ENCODE assay signal across 9 mouse cellular contexts in genomic region chr19:41850719-41851543, GRCm38 (mm10). TPM values are rescaled to one million over a fixed set of nuclear protein-coding genes. Genes with fewer than 3 reads are reported as not detected.
DNase-seq lines count a peak whose midpoint lies in the region; ATAC-seq and TF ChIP-seq lines count a peak whose summit lies in the region.
"Had no signal": no experiment of that assay in that cellular context is flagged by ENCODE, and none has a peak within 500 bp of the region (broad histone marks: within the 10 kb centered on the region; RNA-seq: fewer than 3 reads in every experiment).

No protein-coding gene starts in this region.

- ATAC-seq in heart, embryonic 11.5 days (replicated peaks; ENCODE audit: insufficient number of reproducible peaks, low FRiP score, low TSS enrichment), result no peak
- no peak for ATAC-seq in hindbrain, embryonic 12.5 days (ENCODE audit: low FRiP score)
- ATAC-seq in midbrain, postnatal 0 days (ENCODE audit: low FRiP score), result no peak

- TF ChIP-seq CTCF in brain, embryonic 14.5 days (IDR thresholded peaks at IDR 0.05; ENCODE audit: borderline replicate concordance, extremely low read depth, insufficient read depth, insufficient read length), result no peak
- TF ChIP-seq CTCF in midbrain, postnatal 0 days (IDR thresholded peaks at IDR 0.05), result no peak

- intact Hi-C loops in left cerebral cortex, postnatal 10 days (cut with DNase I), result no loop called here

- peaks cover 6% of the 10 kb centered on the region for H3K4me1 ChIP-seq in heart, embryonic 11.5 days (ENCODE audit: control insufficient read depth, insufficient read depth, low read length)
- peaks cover 34% of the 10 kb centered on the region for H3K4me1 ChIP-seq in hindbrain, embryonic 12.5 days
- no peaks in the 10 kb centered on the region for H3K4me1 ChIP-seq in midbrain, postnatal 0 days (ENCODE audit: insufficient read depth, low read length)

- no peaks in the 10 kb centered on the region for H3K9me3 ChIP-seq in heart, embryonic 11.5 days (replicated peaks; ENCODE audit: control insufficient read depth, low read length)
- H3K9me3 ChIP-seq in hindbrain, embryonic 12.5 days (replicated peaks), result no peaks in the 10 kb centered on the region
- no peaks in the 10 kb centered on the region for H3K9me3 ChIP-seq in midbrain, postnatal 0 days (ENCODE audit: low read length)

- H3K27ac ChIP-seq in heart, embryonic 11.5 days (ENCODE audit: low read depth, low read length), result no peak overlapping the region
- H3K27ac ChIP-seq in hindbrain, embryonic 12.5 days, result peak overlapping the region; percentile 85
- peak overlapping the region; percentile 44; the same call in 1 of the 2 replicates for H3K27ac ChIP-seq in midbrain, postnatal 0 days (ENCODE audit: low read depth, low read length)

- H3K4me3 ChIP-seq in heart, embryonic 11.5 days (ENCODE audit: low read depth, low read length), result no peak overlapping the region
- no peak overlapping the region for H3K4me3 ChIP-seq in hindbrain, embryonic 12.5 days
- no peak overlapping the region for H3K4me3 ChIP-seq in midbrain, postnatal 0 days (ENCODE audit: low read depth, low read length)

- no peak overlapping the region for H3K9ac ChIP-seq in heart, embryonic 11.5 days (ENCODE audit: low read depth, low read length)
- no peak overlapping the region; the same call in 1 of the 2 replicates for H3K9ac ChIP-seq in hindbrain, embryonic 12.5 days
- no peak overlapping the region for H3K9ac ChIP-seq in midbrain, postnatal 0 days (replicated peaks; ENCODE audit: low read length, poor library complexity, severe bottlenecking)

- H3K4me2 ChIP-seq in heart, embryonic 11.5 days, result peak overlapping the region; percentile 20; the same call in 1 of the 2 replicates
- H3K4me2 ChIP-seq in hindbrain, embryonic 12.5 days (replicated peaks), result peak overlapping the region; percentile 29
- H3K4me2 ChIP-seq in midbrain, postnatal 0 days (ENCODE audit: low read depth, low read length, poor library complexity, severe bottlenecking), result no peak overlapping the region

- H3K36me3 ChIP-seq in heart, embryonic 11.5 days (ENCODE audit: control insufficient read depth, insufficient read depth, low read length), result no peaks in the 10 kb centered on the region
- no peaks in the 10 kb centered on the region for H3K36me3 ChIP-seq in hindbrain, embryonic 12.5 days
- H3K36me3 ChIP-seq in midbrain, postnatal 0 days (ENCODE audit: insufficient read depth, low read length), result no peaks in the 10 kb centered on the region

- 34% methylated on average over 14 of the region's 14 CpGs for WGBS in heart, embryonic 11.5 days (ENCODE audit: insufficient replicate concordance)
- WGBS in hindbrain, embryonic 12.5 days, result 15% methylated on average over 14 of the region's 14 CpGs
- WGBS in midbrain, postnatal 0 days, result 16% methylated on average over 14 of the region's 14 CpGs

- H3K27me3 ChIP-seq in heart, embryonic 11.5 days (ENCODE audit: control insufficient read depth, insufficient read depth, low read length), result no peaks in the 10 kb centered on the region
- no peaks in the 10 kb centered on the region for H3K27me3 ChIP-seq in hindbrain, embryonic 12.5 days
- H3K27me3 ChIP-seq in midbrain, postnatal 0 days (ENCODE audit: insufficient read depth, low read length), result no peaks in the 10 kb centered on the region

- no peak for TF ChIP-seq POLR2A in brain, embryonic 14.5 days (IDR thresholded peaks at IDR 0.05; ENCODE audit: borderline replicate concordance, extremely low read depth, insufficient read depth, insufficient read length, poor library complexity, severe bottlenecking)

- no peak for DNase-seq in heart, adult 8-10 months (ENCODE audit: low spot score)
- DNase-seq in brain, embryonic 14.5 days (ENCODE audit: low read depth), result peak; percentile 81
- no peak for DNase-seq in midbrain, postnatal 0 days (ENCODE audit: low spot score)
- DNase-seq in left cerebral cortex, postnatal 10 days (ENCODE audit: extremely low spot score in 1 of 2, low spot score in 2 of 2), result no peak
- no peak for DNase-seq in cerebellum, adult 11 months
- DNase-seq in heart, adult 9 months (ENCODE audit: low spot score in 2 of 2), result no peak
- DNase-seq: lung, postnatal 14 days had no signal

RNA-seq across cellular contexts. Expression of gene Frat2, which starts 3.0 kb away (rescaled TPM):
- polyA plus RNA-seq in heart, embryonic 11.5 days (2014; fragmentation: Nextera tagmentation; extraction: Ambion mirVana), result 1.1 and 2.2 TPM in 2 replicates
- total RNA-seq in heart, adult 8-10 months (2022), result 1 to 10 TPM; 2.2 to 4.6 (median 2.5) TPM
- 14.6 and 16.5 TPM in 2 replicates for polyA plus RNA-seq in brain, embryonic 14.5 days (2012; rRNA removed)
- polyA plus RNA-seq in hindbrain, embryonic 12.5 days (2016; fragmentation: Nextera tagmentation; extraction: Ambion mirVana), result 14.5 and 15.3 TPM in 2 replicates
- total RNA-seq in midbrain, postnatal 0 days (2014; rRNA removed), result 6.9 and 10.4 TPM in 2 replicates
- 6.7 and 8.0 TPM in 2 replicates for polyA plus RNA-seq in midbrain, postnatal 0 days (2015; fragmentation: Nextera tagmentation; extraction: Ambion mirVana)
- total RNA-seq in left cerebral cortex, postnatal 10 days (2021), result 10 to 100 TPM; 11.0 to 11.6 TPM

RNA-seq across cellular contexts. Expression of gene Frat1, which starts 21.2 kb away (rescaled TPM):
- 3.5 and 3.6 TPM in 2 replicates for polyA plus RNA-seq in heart, embryonic 11.5 days (2014; fragmentation: Nextera tagmentation; extraction: Ambion mirVana)
- 1 to 10 TPM; 1.9 to 4.5 (median 3.4) TPM for total RNA-seq in heart, adult 8-10 months (2022)
- polyA plus RNA-seq in brain, embryonic 14.5 days (2012; rRNA removed), result 12.0 and 14.8 TPM in 2 replicates
- polyA plus RNA-seq in hindbrain, embryonic 12.5 days (2016; fragmentation: Nextera tagmentation; extraction: Ambion mirVana), result 16.8 and 19.4 TPM in 2 replicates
- total RNA-seq in midbrain, postnatal 0 days (2014; rRNA removed), result 33.0 and 35.4 TPM in 2 replicates
- polyA plus RNA-seq in midbrain, postnatal 0 days (2015; fragmentation: Nextera tagmentation; extraction: Ambion mirVana), result 34.2 and 34.3 TPM in 2 replicates
- 10 to 100 TPM; 17.5 to 19.1 TPM for total RNA-seq in left cerebral cortex, postnatal 10 days (2021)

RNA-seq across cellular contexts. Expression of gene Rrp12, which starts 45.0 kb away (rescaled TPM):
- polyA plus RNA-seq in heart, embryonic 11.5 days (2014; fragmentation: Nextera tagmentation; extraction: Ambion mirVana), result 8.5 and 10.4 TPM in 2 replicates
- 10 to 100 TPM; 16.4 to 18.7 (median 18.5) TPM for total RNA-seq in heart, adult 8-10 months (2022)
- 14.7 and 17.1 TPM in 2 replicates for polyA plus RNA-seq in brain, embryonic 14.5 days (2012; rRNA removed)
- polyA plus RNA-seq in hindbrain, embryonic 12.5 days (2016; fragmentation: Nextera tagmentation; extraction: Ambion mirVana), result 18.3 and 20.9 TPM in 2 replicates
- 20.6 and 21.2 TPM in 2 replicates for total RNA-seq in midbrain, postnatal 0 days (2014; rRNA removed)
- 13.9 and 14.1 TPM in 2 replicates for polyA plus RNA-seq in midbrain, postnatal 0 days (2015; fragmentation: Nextera tagmentation; extraction: Ambion mirVana)
- total RNA-seq in left cerebral cortex, postnatal 10 days (2021), result 10 to 100 TPM; 38.5 to 40.3 TPM

RNA-seq across cellular contexts. Expression of gene Arhgap19, which starts 49.1 kb away (rescaled TPM):
- 20.8 and 22.8 TPM in 2 replicates for polyA plus RNA-seq in heart, embryonic 11.5 days (2014; fragmentation: Nextera tagmentation; extraction: Ambion mirVana)
- total RNA-seq in heart, adult 8-10 months (2022), result 1 to 10 TPM; 1.6 to 2.6 (median 2.0) TPM
- 10.4 and 13.3 TPM in 2 replicates for polyA plus RNA-seq in brain, embryonic 14.5 days (2012; rRNA removed)
- 22.4 and 23.2 TPM in 2 replicates for polyA plus RNA-seq in hindbrain, embryonic 12.5 days (2016; fragmentation: Nextera tagmentation; extraction: Ambion mirVana)
- 4.5 and 5.7 TPM in 2 replicates for total RNA-seq in midbrain, postnatal 0 days (2014; rRNA removed)
- polyA plus RNA-seq in midbrain, postnatal 0 days (2015; fragmentation: Nextera tagmentation; extraction: Ambion mirVana), result 2.5 and 2.9 TPM in 2 replicates
- total RNA-seq in left cerebral cortex, postnatal 10 days (2021), result 1 to 10 TPM; 3.2 to 3.6 TPM
